Mouse (Mus musculus) ES-E14 (cell line): ENCODE data around the gene Slc6a12.

Source experiments
- CHD2 ChIP-seq: IDR thresholded peaks from 2 replicates; pipeline ENCODE4 v1.6.1; 2014; ENCODE audit warnings: mild to moderate bottlenecking, low read depth, low read length, inconsistent platforms
- HCFC1 ChIP-seq: IDR thresholded peaks from 2 replicates; pipeline ENCODE4 v1.6.1; 2012; ENCODE audit warnings: low read length, inconsistent platforms, borderline replicate concordance; ENCODE audit not compliant: insufficient read depth
- MAFK ChIP-seq: IDR thresholded peaks from 2 replicates; pipeline ENCODE4 v1.6.1; 2014; ENCODE audit warnings: mild to moderate bottlenecking, low read depth, low read length, inconsistent platforms; ENCODE audit not compliant: insufficient read depth
- ZC3H11A ChIP-seq: IDR thresholded peaks from 2 replicates; pipeline ENCODE4 v1.6.1; 2012; ENCODE audit warnings: low read depth, mild to moderate bottlenecking, inconsistent platforms, low read length, borderline replicate concordance
- ZNF384 ChIP-seq: IDR thresholded peaks from 2 replicates; pipeline ENCODE4 v1.6.1; 2012; ENCODE audit warnings: low read depth, low read length, inconsistent platforms

GRCm38 (mm10) chr6:121371197-121371980 is 28.5 kb downstream of the Slc6a12 start:
- TF ChIP-seq ZNF384 (no peak), HCFC1 (no peak), CHD2 (no peak), ZC3H11A (no peak), MAFK (no peak)
